Mouse (Mus musculus): ENCODE data around the gene Klhl31. TPM values are rescaled to one million over a fixed set of nuclear protein-coding genes. Genes with fewer than 3 reads are reported as not detected.
A peak's percentile ranks its signal among the peaks of the same experiment; 100 is the strongest.

Klhl31 gene
- polyA plus RNA-seq, 1 experiment from 2014 or later = 0.08 TPM

DNA sequence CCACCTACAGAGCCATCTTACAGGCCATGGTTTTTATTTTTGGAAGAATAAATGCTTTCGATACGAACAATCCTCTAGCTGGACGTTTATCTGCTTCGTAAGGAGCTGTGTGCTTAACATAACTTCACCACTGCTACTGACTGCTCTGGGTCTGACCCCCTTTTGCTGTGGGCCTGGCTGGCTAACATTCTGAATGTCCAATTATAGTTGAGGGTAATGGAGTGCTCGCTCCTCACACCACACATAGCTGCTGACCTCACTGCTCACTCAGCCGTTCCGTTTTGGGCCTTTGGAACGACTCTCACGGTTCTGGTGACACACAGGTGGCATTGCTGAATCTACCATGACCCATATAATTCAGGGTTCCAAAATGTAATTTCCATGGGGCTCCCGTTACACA lies 7.6 kb upstream of the Klhl31 start:
- H3K4me3 ChIP-seq = no peak overlapping the region
- no peaks in the 10 kb centered on the region for H3K27me3 ChIP-seq
- WGBS = 89% methylated on average over 10 of the region's 10 CpGs
- no peaks in the 10 kb centered on the region for H3K9me3 ChIP-seq
- no peak overlapping the region for H3K9ac ChIP-seq (replicated peaks)
- no peak overlapping the region for H3K4me2 ChIP-seq (replicated peaks)
- ATAC-seq (replicated peaks) = no peak
- no peaks in the 10 kb centered on the region for H3K4me1 ChIP-seq
- H3K27ac ChIP-seq (replicated peaks) = no peak overlapping the region
- no peaks in the 10 kb centered on the region for H3K36me3 ChIP-seq

DNA sequence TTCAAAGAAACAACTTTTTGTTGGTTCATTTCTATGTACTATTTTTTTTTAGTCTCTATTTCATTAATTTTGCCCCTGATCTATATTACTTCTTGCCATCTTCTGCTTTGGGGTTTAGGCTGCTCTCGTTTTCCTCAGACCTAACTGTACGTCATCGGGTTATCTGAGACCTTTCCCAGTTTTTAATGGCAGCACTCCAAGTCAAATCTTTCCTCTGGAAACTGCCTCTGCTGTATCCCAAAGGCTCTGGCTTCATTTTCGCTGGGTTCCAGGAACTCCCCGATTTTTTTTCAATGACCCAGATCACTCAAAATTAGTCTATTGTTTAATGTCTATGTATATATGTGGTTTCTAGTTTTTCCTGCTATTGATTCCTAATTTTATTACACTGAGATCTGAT lies 6.6 kb upstream of the Klhl31 start:
- no peak overlapping the region for H3K27ac ChIP-seq (replicated peaks)
- no peaks in the 10 kb centered on the region for H3K27me3 ChIP-seq
- WGBS = 75% methylated on average over 5 of the region's 5 CpGs
- no peaks in the 10 kb centered on the region for H3K9me3 ChIP-seq
- H3K9ac ChIP-seq (replicated peaks) = no peak overlapping the region
- H3K4me1 ChIP-seq = no peaks in the 10 kb centered on the region
- H3K4me3 ChIP-seq = no peak overlapping the region
- H3K4me2 ChIP-seq (replicated peaks) = no peak overlapping the region
- no peak for ATAC-seq (replicated peaks)
- H3K36me3 ChIP-seq = no peaks in the 10 kb centered on the region

DNA sequence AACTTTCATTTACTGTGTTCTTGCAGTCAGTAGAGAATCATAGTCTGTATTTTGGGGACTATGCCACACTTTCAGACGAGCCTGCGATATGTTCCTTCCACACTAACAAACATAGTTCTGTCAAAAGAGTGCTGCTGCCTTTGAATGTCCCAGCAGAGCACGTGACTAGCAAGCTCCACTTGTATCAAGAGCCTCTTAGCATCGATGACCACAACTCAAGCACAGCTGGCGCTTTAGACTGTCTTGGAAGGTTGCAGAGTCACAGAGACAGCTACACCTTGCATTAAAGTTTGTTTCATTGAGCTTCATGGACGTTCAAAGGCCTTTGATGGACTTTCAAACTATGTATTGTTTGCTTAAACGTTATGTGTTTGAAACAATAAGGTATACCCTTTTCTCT lies 5.5 kb upstream of the Klhl31 start:
- no peaks in the 10 kb centered on the region for H3K36me3 ChIP-seq
- H3K4me2 ChIP-seq (replicated peaks) = no peak overlapping the region
- no peaks in the 10 kb centered on the region for H3K27me3 ChIP-seq
- no peak overlapping the region for H3K9ac ChIP-seq (replicated peaks)
- H3K27ac ChIP-seq (replicated peaks) = no peak overlapping the region
- H3K9me3 ChIP-seq = no peaks in the 10 kb centered on the region
- ATAC-seq (replicated peaks) = no peak
- 80% methylated on average over 7 of the region's 7 CpGs for WGBS
- H3K4me1 ChIP-seq = no peaks in the 10 kb centered on the region
- H3K4me3 ChIP-seq = no peak overlapping the region

DNA sequence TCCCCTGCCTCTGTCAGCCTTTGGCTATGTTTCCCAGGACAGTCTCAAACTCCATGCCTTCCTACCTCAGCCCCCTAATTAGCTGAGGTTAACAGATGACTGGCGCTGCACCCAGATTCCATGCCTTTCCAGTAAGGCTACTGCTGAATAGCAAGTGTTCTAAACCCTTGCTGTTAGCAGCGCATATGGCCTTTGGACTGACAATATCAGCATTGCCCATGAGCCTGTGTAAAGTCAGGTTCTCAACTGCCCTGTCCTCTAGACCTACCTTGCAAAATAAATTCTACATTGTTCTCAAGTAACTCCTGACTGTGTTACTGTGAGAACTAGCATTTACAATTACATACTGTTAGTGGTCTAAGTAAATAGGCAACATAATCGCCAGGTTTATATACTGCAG lies 3.9 kb upstream of the Klhl31 start:
- no peak overlapping the region for H3K4me2 ChIP-seq (replicated peaks)
- no peak overlapping the region for H3K4me3 ChIP-seq
- WGBS = 83% methylated on average over 3 of the region's 3 CpGs
- H3K4me1 ChIP-seq = no peaks in the 10 kb centered on the region
- no peaks in the 10 kb centered on the region for H3K27me3 ChIP-seq
- no peaks in the 10 kb centered on the region for H3K9me3 ChIP-seq
- no peak overlapping the region for H3K27ac ChIP-seq (replicated peaks)
- ATAC-seq (replicated peaks) = no peak
- no peaks in the 10 kb centered on the region for H3K36me3 ChIP-seq
- H3K9ac ChIP-seq (replicated peaks) = no peak overlapping the region

- no peaks in the 10 kb centered on the region for H3K36me3 ChIP-seq
- H3K27me3 ChIP-seq = no peaks in the 10 kb centered on the region
- no peak overlapping the region for H3K4me2 ChIP-seq (replicated peaks)
- no peak overlapping the region for H3K27ac ChIP-seq (replicated peaks)
- no peaks in the 10 kb centered on the region for H3K4me1 ChIP-seq
- no peak for ATAC-seq (replicated peaks)
- 88% methylated on average over 5 of the region's 5 CpGs for WGBS
- no peak overlapping the region for H3K9ac ChIP-seq (replicated peaks)
- no peak overlapping the region for H3K4me3 ChIP-seq
- H3K9me3 ChIP-seq = no peaks in the 10 kb centered on the region
Observed at GRCm38 (mm10) chr9:77636003-77636402, 297 bp upstream of the Klhl31 start.

- no peak for ATAC-seq (replicated peaks)
- Histone ChIP-seq H3K4me3 (no peak overlapping the region), H3K9me3 (no peaks in the 10 kb centered on the region), H3K4me2 (replicated peaks) (no peak overlapping the region), H3K27ac (replicated peaks) (no peak overlapping the region), H3K9ac (replicated peaks) (no peak overlapping the region), H3K4me1 (no peaks in the 10 kb centered on the region), H3K36me3 (no peaks in the 10 kb centered on the region), H3K27me3 (no peaks in the 10 kb centered on the region)
- WGBS = 90% methylated on average over 10 of the region's 10 CpGs
Observed at GRCm38 (mm10) chr9:77637357-77637756, 1.1 kb downstream of the Klhl31 start.

DNA sequence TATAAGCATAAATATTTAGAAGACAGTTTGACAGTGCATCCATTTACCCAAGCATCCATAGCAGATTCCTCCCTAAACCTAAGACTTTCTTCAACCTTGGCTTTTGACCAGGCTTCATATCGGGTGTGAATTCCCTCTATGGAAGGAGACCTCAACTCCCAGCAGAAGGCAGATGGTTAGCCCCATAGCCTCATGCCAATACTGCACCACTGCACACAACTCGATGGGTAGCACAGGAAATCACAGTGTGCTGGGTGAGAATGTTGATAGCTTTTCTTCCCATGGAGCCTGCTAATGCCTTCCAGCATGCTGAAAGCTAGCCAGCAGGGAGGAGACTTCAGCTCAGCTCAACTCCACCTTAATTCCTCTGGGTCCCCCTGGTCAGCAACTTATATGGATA lies 8.9 kb downstream of the Klhl31 start:
- no peaks in the 10 kb centered on the region for H3K9me3 ChIP-seq
- H3K27me3 ChIP-seq = no peaks in the 10 kb centered on the region
- ATAC-seq (replicated peaks) = no peak
- no peaks in the 10 kb centered on the region for H3K4me1 ChIP-seq
- WGBS = 69% methylated on average over 2 of the region's 2 CpGs
- no peak overlapping the region for H3K9ac ChIP-seq (replicated peaks)
- no peak overlapping the region for H3K4me2 ChIP-seq (replicated peaks)
- H3K36me3 ChIP-seq = no peaks in the 10 kb centered on the region
- no peak overlapping the region for H3K4me3 ChIP-seq
- H3K27ac ChIP-seq (replicated peaks) = no peak overlapping the region

GRCm38 (mm10) chr9:77651847-77652246 lies 15.5 kb downstream of the Klhl31 start:
- Histone ChIP-seq H3K4me2 (replicated peaks) (no peak overlapping the region), H3K27ac (replicated peaks) (no peak overlapping the region), H3K27me3 (0 out of 2 replicates have a peak, but pooled peaks cover 2% of the 10 kb centered on the region), H3K4me1 (no peaks in the 10 kb centered on the region), H3K9me3 (no peaks in the 10 kb centered on the region), H3K36me3 (no peaks in the 10 kb centered on the region), H3K4me3 (no peak overlapping the region), H3K9ac (replicated peaks) (no peak overlapping the region)
- 48% methylated on average over 7 of the region's 7 CpGs for WGBS
- ATAC-seq (replicated peaks) = no peak

GRCm38 (mm10) chr9:77653907-77654306 lies 17.6 kb downstream of the Klhl31 start:
- no peak overlapping the region for H3K4me3 ChIP-seq
- H3K27ac ChIP-seq (replicated peaks) = no peak overlapping the region
- H3K9me3 ChIP-seq = no peaks in the 10 kb centered on the region
- no peak overlapping the region for H3K9ac ChIP-seq (replicated peaks)
- no peaks in the 10 kb centered on the region for H3K4me1 ChIP-seq
- ATAC-seq (replicated peaks) = no peak
- H3K27me3 ChIP-seq = 0 out of 2 replicates have a peak, but pooled peaks cover 2% of the 10 kb centered on the region
- 88% methylated on average over 3 of the region's 3 CpGs for WGBS
- no peaks in the 10 kb centered on the region for H3K36me3 ChIP-seq
- no peak overlapping the region for H3K4me2 ChIP-seq (replicated peaks)

GRCm38 (mm10) chr9:77655181-77655934 lies 19.1 kb downstream of the Klhl31 start:
- Histone ChIP-seq H3K9ac (replicated peaks) (peak overlapping the region; percentile 52), H3K27ac (replicated peaks) (no peak overlapping the region), H3K27me3 (0 out of 2 replicates have a peak, but pooled peaks cover 2% of the 10 kb centered on the region), H3K36me3 (no peaks in the 10 kb centered on the region), H3K4me3 (peak overlapping the region; percentile 63), H3K4me1 (no peaks in the 10 kb centered on the region), H3K9me3 (no peaks in the 10 kb centered on the region), H3K4me2 (replicated peaks) (peak overlapping the region; percentile 97)
- peak; percentile 92 for ATAC-seq (replicated peaks)
- WGBS = under 1% methylated on average over 85 of the region's 85 CpGs

DNA sequence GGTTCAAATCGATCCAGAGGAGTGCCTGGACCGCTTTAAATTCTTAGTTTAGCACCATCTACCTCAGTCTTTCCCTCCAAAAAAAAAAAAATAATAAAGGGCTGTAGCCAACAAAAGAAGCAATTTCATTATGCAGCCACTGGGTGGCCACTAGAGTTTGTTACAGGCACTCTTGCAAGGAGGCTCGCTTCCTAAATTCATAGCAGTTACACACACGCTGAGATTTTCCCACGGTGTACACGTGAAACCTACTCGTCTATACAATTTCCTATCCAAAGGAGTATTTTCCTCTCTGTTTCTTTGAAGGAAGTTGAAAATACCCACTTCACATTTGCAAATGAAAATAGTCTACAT lies 19.6 kb downstream of the Klhl31 start:
- peak; percentile 75; the same call in 1 of the 2 replicates for ATAC-seq (replicated peaks)
- H3K4me3 ChIP-seq = peak overlapping the region; percentile 63
- H3K27ac ChIP-seq (replicated peaks) = no peak overlapping the region
- no peaks in the 10 kb centered on the region for H3K4me1 ChIP-seq
- H3K4me2 ChIP-seq (replicated peaks) = peak overlapping the region; percentile 97
- 0 out of 2 replicates have a peak, but pooled peaks cover 2% of the 10 kb centered on the region for H3K27me3 ChIP-seq
- no peaks in the 10 kb centered on the region for H3K9me3 ChIP-seq
- under 1% methylated on average over 7 of the region's 7 CpGs for WGBS
- no peaks in the 10 kb centered on the region for H3K36me3 ChIP-seq
- H3K9ac ChIP-seq (replicated peaks) = peak overlapping the region; percentile 52; the same call in 1 of the 2 replicates

DNA sequence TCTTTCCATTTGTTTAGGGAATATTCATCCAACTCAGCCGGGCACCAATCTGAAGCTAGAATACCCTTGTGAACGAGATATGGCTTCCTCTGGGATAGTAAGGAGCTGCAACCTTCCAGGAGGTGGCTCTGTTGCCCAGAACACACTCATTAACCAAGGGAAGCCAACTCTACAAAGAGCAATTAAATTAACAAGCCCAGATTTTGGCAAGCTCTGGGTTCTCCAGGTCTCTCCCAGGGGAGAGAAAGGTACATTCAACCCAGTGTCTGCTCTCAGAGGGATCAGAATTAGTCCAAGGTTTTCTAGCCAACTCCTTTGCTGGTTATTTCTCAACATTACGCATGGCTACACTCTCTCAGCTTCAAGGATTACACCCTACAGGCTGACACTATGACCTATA lies 26.6 kb downstream of the Klhl31 start:
- H3K27me3 ChIP-seq = no peaks in the 10 kb centered on the region
- H3K27ac ChIP-seq (replicated peaks) = no peak overlapping the region
- no peak overlapping the region for H3K4me2 ChIP-seq (replicated peaks)
- no peaks in the 10 kb centered on the region for H3K9me3 ChIP-seq
- ATAC-seq (replicated peaks) = no peak
- H3K4me3 ChIP-seq = no peak overlapping the region
- 66% methylated on average over 3 of the region's 3 CpGs for WGBS
- no peaks in the 10 kb centered on the region for H3K36me3 ChIP-seq
- H3K9ac ChIP-seq (replicated peaks) = no peak overlapping the region
- H3K4me1 ChIP-seq = no peaks in the 10 kb centered on the region

DNA sequence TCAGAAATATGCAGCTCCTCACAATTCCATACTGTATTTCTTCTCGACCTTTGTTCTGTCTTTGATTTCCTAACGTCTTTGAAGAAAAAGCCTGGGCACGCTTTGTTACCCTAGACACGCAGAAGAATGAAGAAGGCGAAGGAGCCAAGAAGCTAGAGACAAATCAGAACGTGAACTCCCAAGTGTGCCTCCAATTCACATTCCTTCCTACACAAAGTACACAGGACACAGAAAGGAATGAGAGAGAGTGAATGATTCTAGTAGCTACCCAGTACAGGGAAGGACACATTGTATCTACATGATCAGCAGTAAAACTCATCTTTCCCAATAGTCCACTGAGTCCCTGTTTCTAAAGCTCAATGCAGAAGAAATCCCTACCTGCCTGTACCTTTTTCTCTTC lies 33.8 kb downstream of the Klhl31 start:
- 86% methylated on average over 6 of the region's 6 CpGs for WGBS
- no peak overlapping the region for H3K27ac ChIP-seq (replicated peaks)
- no peaks in the 10 kb centered on the region for H3K27me3 ChIP-seq
- no peak for ATAC-seq (replicated peaks)
- H3K4me2 ChIP-seq (replicated peaks) = no peak overlapping the region
- H3K36me3 ChIP-seq = no peaks in the 10 kb centered on the region
- no peak overlapping the region for H3K4me3 ChIP-seq
- H3K4me1 ChIP-seq = no peaks in the 10 kb centered on the region
- H3K9me3 ChIP-seq = no peaks in the 10 kb centered on the region
- no peak overlapping the region for H3K9ac ChIP-seq (replicated peaks)
